ENCODE assay signal across 8 mouse cellular contexts in genomic region chr8:84657203-84657602, GRCm38 (mm10). TPM values are rescaled to one million over a fixed set of nuclear protein-coding genes. Genes with fewer than 3 reads are reported as not detected.
DNase-seq lines count a peak whose midpoint lies in the region; ATAC-seq and TF ChIP-seq lines count a peak whose summit lies in the region.

No protein-coding gene starts in this region.

- H3K9me3 ChIP-seq in midbrain, embryonic 11.5 days (ENCODE audit: control insufficient read depth, low read length) = no peaks in the 10 kb centered on the region
- no peaks in the 10 kb centered on the region for H3K9me3 ChIP-seq in midbrain, postnatal 0 days (ENCODE audit: low read length)
- H3K9me3 ChIP-seq in limb, embryonic 11.5 days (ENCODE audit: control insufficient read depth, low read length) = no peaks in the 10 kb centered on the region
- H3K9me3 ChIP-seq in stomach, embryonic 15.5 days = no peaks in the 10 kb centered on the region

- no peak for TF ChIP-seq EP300 in heart, adult 2 months (IDR thresholded peaks at IDR 0.05; ENCODE audit: insufficient read depth, low read depth, low read length)

- H3K27me3 ChIP-seq in heart, adult 2 months (ENCODE audit: control insufficient read depth, insufficient read depth, low read length) = no peaks in the 10 kb centered on the region
- H3K27me3 ChIP-seq in midbrain, embryonic 11.5 days (ENCODE audit: control insufficient read depth, insufficient read depth, low read length) = no peaks in the 10 kb centered on the region
- peaks cover 9% of the 10 kb centered on the region; the same call in 1 of the 2 replicates for H3K27me3 ChIP-seq in midbrain, postnatal 0 days (ENCODE audit: insufficient read depth, low read length)
- H3K27me3 ChIP-seq in limb, embryonic 11.5 days (ENCODE audit: control insufficient read depth, insufficient read depth, low read length) = no peaks in the 10 kb centered on the region
- no peaks in the 10 kb centered on the region for H3K27me3 ChIP-seq in stomach, embryonic 15.5 days (replicated peaks)

- no peak for TF ChIP-seq POLR2A in heart, adult 2 months (IDR thresholded peaks at IDR 0.05; ENCODE audit: insufficient read depth, low read depth, low read length)

- peaks cover 2% of the 10 kb centered on the region for H3K4me1 ChIP-seq in heart, adult 2 months (ENCODE audit: control insufficient read depth, insufficient read depth, low read length)
- H3K4me1 ChIP-seq in midbrain, embryonic 11.5 days (ENCODE audit: control insufficient read depth, insufficient read depth, low read length) = peaks cover 52% of the 10 kb centered on the region
- peaks cover 11% of the 10 kb centered on the region; the same call in 1 of the 2 replicates for H3K4me1 ChIP-seq in midbrain, postnatal 0 days (ENCODE audit: insufficient read depth, low read length)
- H3K4me1 ChIP-seq in limb, embryonic 11.5 days (ENCODE audit: control insufficient read depth, insufficient read depth, low read length) = peaks cover 43% of the 10 kb centered on the region
- peaks cover 39% of the 10 kb centered on the region for H3K4me1 ChIP-seq in stomach, embryonic 15.5 days

- H3K27ac ChIP-seq in heart, adult 2 months = peak overlapping the region; percentile 97
- H3K27ac ChIP-seq in midbrain, embryonic 11.5 days (ENCODE audit: low read depth, low read length) = no peak overlapping the region
- H3K27ac ChIP-seq in midbrain, postnatal 0 days (ENCODE audit: low read depth, low read length) = no peak overlapping the region
- peak overlapping the region; percentile 100 for H3K27ac ChIP-seq in limb, embryonic 11.5 days (replicated peaks; ENCODE audit: low read depth, low read length)
- H3K27ac ChIP-seq in stomach, embryonic 15.5 days = peak overlapping the region; percentile 96

- H3K4me3 ChIP-seq in heart, adult 2 months = no peak overlapping the region
- peak overlapping the region; percentile 28; the same call in 1 of the 2 replicates for H3K4me3 ChIP-seq in midbrain, embryonic 11.5 days (ENCODE audit: low read depth, low read length)
- no peak overlapping the region for H3K4me3 ChIP-seq in midbrain, postnatal 0 days (ENCODE audit: low read depth, low read length)
- peak overlapping the region; percentile 29; the same call in 1 of the 2 replicates for H3K4me3 ChIP-seq in limb, embryonic 11.5 days (ENCODE audit: low read depth, low read length)
- peak overlapping the region; percentile 45 for H3K4me3 ChIP-seq in stomach, embryonic 15.5 days (replicated peaks)

- H3K4me2 ChIP-seq in midbrain, embryonic 11.5 days = peak overlapping the region; percentile 62
- H3K4me2 ChIP-seq in midbrain, postnatal 0 days (ENCODE audit: low read depth, low read length, poor library complexity, severe bottlenecking) = no peak overlapping the region
- peak overlapping the region; percentile 85 for H3K4me2 ChIP-seq in limb, embryonic 11.5 days (ENCODE audit: low read depth, severe bottlenecking)
- H3K4me2 ChIP-seq in stomach, embryonic 15.5 days = peak overlapping the region; percentile 81

- H3K79me2 ChIP-seq in heart, adult 2 months (replicated peaks; ENCODE audit: control insufficient read depth, insufficient read depth, low read length) = no peaks in the 10 kb centered on the region

- no peak for ATAC-seq in midbrain, embryonic 11.5 days (ENCODE audit: low FRiP score)
- no peak for ATAC-seq in midbrain, postnatal 0 days (ENCODE audit: low FRiP score)
- no peak for ATAC-seq in limb, embryonic 11.5 days (ENCODE audit: insufficient number of reproducible peaks, low FRiP score, low TSS enrichment, low read depth)
- ATAC-seq in stomach, embryonic 15.5 days (ENCODE audit: insufficient read depth, low FRiP score, low read depth) = no peak

- no peak for TF ChIP-seq CTCF in heart, adult 2 months (IDR thresholded peaks at IDR 0.05)
- TF ChIP-seq CTCF in midbrain, postnatal 0 days (IDR thresholded peaks at IDR 0.05) = no peak

- H3K36me3 ChIP-seq in heart, adult 2 months (ENCODE audit: control insufficient read depth, insufficient read depth, low read length) = no peaks in the 10 kb centered on the region
- H3K36me3 ChIP-seq in midbrain, embryonic 11.5 days (ENCODE audit: control insufficient read depth, insufficient read depth, low read length) = no peaks in the 10 kb centered on the region
- H3K36me3 ChIP-seq in midbrain, postnatal 0 days (ENCODE audit: insufficient read depth, low read length) = no peaks in the 10 kb centered on the region
- no peaks in the 10 kb centered on the region for H3K36me3 ChIP-seq in limb, embryonic 11.5 days (ENCODE audit: control insufficient read depth, insufficient read depth, low read length)
- no peaks in the 10 kb centered on the region for H3K36me3 ChIP-seq in stomach, embryonic 15.5 days

- H3K9ac ChIP-seq in heart, adult 2 months (ENCODE audit: low read depth, low read length) = no peak overlapping the region
- no peak overlapping the region for H3K9ac ChIP-seq in midbrain, embryonic 11.5 days (ENCODE audit: low read length)
- H3K9ac ChIP-seq in midbrain, postnatal 0 days (replicated peaks; ENCODE audit: low read length, poor library complexity, severe bottlenecking) = no peak overlapping the region
- peak overlapping the region; percentile 81 for H3K9ac ChIP-seq in limb, embryonic 11.5 days (ENCODE audit: low read length)
- H3K9ac ChIP-seq in stomach, embryonic 15.5 days = no peak overlapping the region

- no peak for DNase-seq in heart, adult 2 months
- DNase-seq in heart, postnatal 14 days = no peak
- DNase-seq in midbrain, embryonic 11.5 days (ENCODE audit: low spot score, missing footprints) = no peak
- DNase-seq in midbrain, postnatal 0 days (ENCODE audit: low spot score) = no peak
- no peak for DNase-seq in limb, embryonic 11.5 days (ENCODE audit: low spot score)
- no peak for DNase-seq in left cerebral cortex, postnatal 10 days (ENCODE audit: extremely low spot score in 1 of 2, low spot score in 2 of 2)
- no peak for DNase-seq in adrenal gland, postnatal 25 days

- intact Hi-C loops in heart, adult 2 months (cut with DNase I) = loop anchor here (5.0 kb wide), 1 partner anchor 425 kb away; the partner anchor contains the start of genes Man2b1, Wdr83 and Wdr83os
- intact Hi-C loops in heart, postnatal 14 days (cut with DNase I) = no loop called here
- intact Hi-C loops in left cerebral cortex, postnatal 10 days (cut with DNase I) = no loop called here

RNA-seq across cellular contexts. Expression of gene Ier2, which starts 5.4 kb away (rescaled TPM):
- total RNA-seq in heart, adult 2 months (2021) = 10 to 100 TPM; 11.8 to 13.0 TPM
- 6.8 and 8.1 TPM in 2 replicates for polyA plus RNA-seq in heart, adult 2 months (2012; rRNA removed)
- total RNA-seq in heart, postnatal 14 days (2021) = 10 to 100 TPM; 26.2 to 29.4 TPM
- polyA plus RNA-seq in midbrain, embryonic 11.5 days (2014; fragmentation: Nextera tagmentation; extraction: Ambion mirVana) = 49.9 and 52.9 TPM in 2 replicates
- total RNA-seq in midbrain, postnatal 0 days (2014; rRNA removed) = 3.9 and 4.3 TPM in 2 replicates
- 12.8 and 14.7 TPM in 2 replicates for polyA plus RNA-seq in midbrain, postnatal 0 days (2015; fragmentation: Nextera tagmentation; extraction: Ambion mirVana)
- 149 and 156 TPM in 2 replicates for polyA plus RNA-seq in limb, embryonic 11.5 days (2014; fragmentation: Nextera tagmentation; extraction: Ambion mirVana)
- polyA plus RNA-seq in stomach, embryonic 15.5 days (2015; fragmentation: Nextera tagmentation; extraction: Ambion mirVana) = 86.4 and 90.3 TPM in 2 replicates
- total RNA-seq in left cerebral cortex, postnatal 10 days (2021) = 10 to 100 TPM; 10.9 to 12.3 TPM
- 19.6 and 22.3 TPM in 2 replicates for total RNA-seq in adrenal gland, postnatal 25 days (2021)

RNA-seq across cellular contexts. Expression of gene Trmt1, which starts 28.9 kb away (rescaled TPM):
- 10 to 100 TPM; 32.0 to 37.4 TPM for total RNA-seq in heart, adult 2 months (2021)
- polyA plus RNA-seq in heart, adult 2 months (2012; rRNA removed) = 39.9 and 50.8 TPM in 2 replicates
- total RNA-seq in heart, postnatal 14 days (2021) = 10 to 100 TPM; 32.5 to 35.2 TPM
- polyA plus RNA-seq in midbrain, embryonic 11.5 days (2014; fragmentation: Nextera tagmentation; extraction: Ambion mirVana) = 39.9 and 45.6 TPM in 2 replicates
- total RNA-seq in midbrain, postnatal 0 days (2014; rRNA removed) = 88.5 and 99.5 TPM in 2 replicates
- polyA plus RNA-seq in midbrain, postnatal 0 days (2015; fragmentation: Nextera tagmentation; extraction: Ambion mirVana) = 74.2 and 75.0 TPM in 2 replicates
- 65.7 and 65.9 TPM in 2 replicates for polyA plus RNA-seq in limb, embryonic 11.5 days (2014; fragmentation: Nextera tagmentation; extraction: Ambion mirVana)
- 56.2 and 63.9 TPM in 2 replicates for polyA plus RNA-seq in stomach, embryonic 15.5 days (2015; fragmentation: Nextera tagmentation; extraction: Ambion mirVana)
- 100 to 1,000 TPM; 103 to 106 TPM for total RNA-seq in left cerebral cortex, postnatal 10 days (2021)
- 75.1 and 83.9 TPM in 2 replicates for total RNA-seq in adrenal gland, postnatal 25 days (2021)

RNA-seq across cellular contexts. Expression of gene Nacc1, which starts 30.5 kb away (rescaled TPM):
- total RNA-seq in heart, adult 2 months (2021) = 10 to 100 TPM; 30.5 to 31.0 TPM
- polyA plus RNA-seq in heart, adult 2 months (2012; rRNA removed) = 45.3 and 50.5 TPM in 2 replicates
- 10 to 100 TPM; 35.6 to 40.5 TPM for total RNA-seq in heart, postnatal 14 days (2021)
- polyA plus RNA-seq in midbrain, embryonic 11.5 days (2014; fragmentation: Nextera tagmentation; extraction: Ambion mirVana) = 18.6 and 21.4 TPM in 2 replicates
- total RNA-seq in midbrain, postnatal 0 days (2014; rRNA removed) = 87.2 and 102 TPM in 2 replicates
- 13.7 and 13.8 TPM in 2 replicates for polyA plus RNA-seq in midbrain, postnatal 0 days (2015; fragmentation: Nextera tagmentation; extraction: Ambion mirVana)
- polyA plus RNA-seq in limb, embryonic 11.5 days (2014; fragmentation: Nextera tagmentation; extraction: Ambion mirVana) = 26.4 and 26.7 TPM in 2 replicates
- 15.8 and 17.4 TPM in 2 replicates for polyA plus RNA-seq in stomach, embryonic 15.5 days (2015; fragmentation: Nextera tagmentation; extraction: Ambion mirVana)
- total RNA-seq in left cerebral cortex, postnatal 10 days (2021) = 10 to 100 TPM; 77.0 to 77.9 TPM
- total RNA-seq in adrenal gland, postnatal 25 days (2021) = 73.9 and 76.0 TPM in 2 replicates

RNA-seq across cellular contexts. Expression of gene Lyl1, which starts 44.1 kb away (rescaled TPM):
- total RNA-seq in heart, adult 2 months (2021) = 1 to 10 TPM; 3.0 to 3.7 TPM
- 4.0 and 7.7 TPM in 2 replicates for polyA plus RNA-seq in heart, adult 2 months (2012; rRNA removed)
- 1 to 10 TPM; 5.8 to 6.7 TPM for total RNA-seq in heart, postnatal 14 days (2021)
- polyA plus RNA-seq in midbrain, embryonic 11.5 days (2014; fragmentation: Nextera tagmentation; extraction: Ambion mirVana) = 5.1 and 6.5 TPM in 2 replicates
- 4.6 and 4.8 TPM in 2 replicates for total RNA-seq in midbrain, postnatal 0 days (2014; rRNA removed)
- polyA plus RNA-seq in midbrain, postnatal 0 days (2015; fragmentation: Nextera tagmentation; extraction: Ambion mirVana) = 2.0 and 2.8 TPM in 2 replicates
- 3.9 and 4.8 TPM in 2 replicates for polyA plus RNA-seq in limb, embryonic 11.5 days (2014; fragmentation: Nextera tagmentation; extraction: Ambion mirVana)
- polyA plus RNA-seq in stomach, embryonic 15.5 days (2015; fragmentation: Nextera tagmentation; extraction: Ambion mirVana) = 7.1 and 9.7 TPM in 2 replicates
- 1 to 10 TPM; 4.3 to 4.5 TPM for total RNA-seq in left cerebral cortex, postnatal 10 days (2021)
- 3.1 and 3.8 TPM in 2 replicates for total RNA-seq in adrenal gland, postnatal 25 days (2021)

Comparison
In these comparisons a context has a peak if more than half of its experiments do, and no peak if none do; other contexts are left out.
1. H3K4me3 ChIP-seq: peak in midbrain, embryonic 11.5 days (single experiment), limb, embryonic 11.5 days (single experiment) and stomach, embryonic 15.5 days (single experiment); none in heart, adult 2 months (single experiment) and midbrain, postnatal 0 days (single experiment).
2. H3K27ac ChIP-seq: peak in heart, adult 2 months (single experiment), limb, embryonic 11.5 days (single experiment) and stomach, embryonic 15.5 days (single experiment); none in midbrain, embryonic 11.5 days (single experiment) and midbrain, postnatal 0 days (single experiment).